Mouse (Mus musculus) stomach, postnatal 0 days (tissue): ENCODE measurements around the gene Gdpd3. TPM values are rescaled to one million over a fixed set of nuclear protein-coding genes. Genes with fewer than 3 reads are reported as not detected.

Experiments used
- ATAC-seq: fragments of 200-750 bp; cut with Nextera tagmentation; 2 replicates; pipeline ENCODE4 v1.8.0; 2017; ENCODE audit not compliant: low FRiP score, low TSS enrichment
- DNase-seq: peaks from one replicate; pipeline ENCODE4 v3.0.0-alpha.2; 2016; ENCODE audit warnings: low spot score
- H3K27ac ChIP-seq: fragments of 300-500 bp; sonication (generic); replicated peaks from 2 replicates; pipeline ENCODE4 v1.5.1; 2014; ENCODE audit warnings: mild to moderate bottlenecking, control low read depth
- H3K27me3 ChIP-seq: fragments of 300-500 bp; sonication (generic); 2 replicates; pipeline ENCODE4 v1.6.1; 2014; ENCODE audit warnings: low read length; ENCODE audit not compliant: control insufficient read depth, insufficient read depth
- H3K36me3 ChIP-seq: fragments of 300-500 bp; sonication (generic); 2 replicates; pipeline ENCODE4 v1.6.1; 2014; ENCODE audit warnings: low read length, mixed read lengths; ENCODE audit not compliant: control insufficient read depth, insufficient read depth
- H3K4me1 ChIP-seq: fragments of 300-500 bp; sonication (generic); replicated peaks from 2 replicates; pipeline ENCODE4 v1.6.1; 2014; ENCODE audit warnings: antibody characterized with exemption; ENCODE audit not compliant: control insufficient read depth, insufficient read depth
- H3K4me2 ChIP-seq: fragments of 300-500 bp; sonication (generic); replicated peaks from 2 replicates; pipeline ENCODE4 v1.6.1; 2014; ENCODE audit warnings: low read depth, mild to moderate bottlenecking, control low read depth, moderate library complexity
- H3K4me3 ChIP-seq: fragments of 300-500 bp; sonication (generic); 2 replicates; pipeline ENCODE4 v1.5.1; 2014; ENCODE audit warnings: low read depth, low read length, control low read depth
- H3K9ac ChIP-seq: fragments of 300-500 bp; sonication (generic); 2 replicates; pipeline ENCODE4 v1.6.1; 2014; ENCODE audit warnings: mild to moderate bottlenecking, low read length, control low read depth, mixed read lengths
- H3K9me3 ChIP-seq: fragments of 300-500 bp; sonication (generic); 2 replicates; pipeline ENCODE4 v1.6.1; 2016; ENCODE audit warnings: low read length; ENCODE audit not compliant: control insufficient read depth
- CTCF ChIP-seq: IDR thresholded peaks from 2 replicates; pipeline ENCODE4 v1.5.1; 2016; ENCODE audit warnings: antibody characterized with exemption, low read depth, mild to moderate bottlenecking, moderate library complexity
- EP300 ChIP-seq: optimal IDR thresholded peaks from 2 replicates; pipeline ENCODE3; 2016; ENCODE audit warnings: antibody characterized with exemption
- WGBS: fragments of 180-500 bp; shearing (Covaris S2); extraction: QIAGEN DNeasy Blood & Tissue Kit; methylation state at CpG from one replicate; pipeline ENCODE4 v1.1.7; 2014; 5-methylcytosine and 5-hydroxymethylcytosine counted together
- polyA plus RNA-seq: library from polyadenylated mRNA; unstranded; fragments of >200 nt; fragmentation: Nextera tagmentation; extraction: Ambion mirVana; gene quantifications from 2 replicates; pipeline ENCODE4 v1.2.1, GENCODE M21; 2015

Gdpd3 gene
- polyA plus RNA-seq, 1 experiment from 2014 or later: 51.3 TPM

DNA sequence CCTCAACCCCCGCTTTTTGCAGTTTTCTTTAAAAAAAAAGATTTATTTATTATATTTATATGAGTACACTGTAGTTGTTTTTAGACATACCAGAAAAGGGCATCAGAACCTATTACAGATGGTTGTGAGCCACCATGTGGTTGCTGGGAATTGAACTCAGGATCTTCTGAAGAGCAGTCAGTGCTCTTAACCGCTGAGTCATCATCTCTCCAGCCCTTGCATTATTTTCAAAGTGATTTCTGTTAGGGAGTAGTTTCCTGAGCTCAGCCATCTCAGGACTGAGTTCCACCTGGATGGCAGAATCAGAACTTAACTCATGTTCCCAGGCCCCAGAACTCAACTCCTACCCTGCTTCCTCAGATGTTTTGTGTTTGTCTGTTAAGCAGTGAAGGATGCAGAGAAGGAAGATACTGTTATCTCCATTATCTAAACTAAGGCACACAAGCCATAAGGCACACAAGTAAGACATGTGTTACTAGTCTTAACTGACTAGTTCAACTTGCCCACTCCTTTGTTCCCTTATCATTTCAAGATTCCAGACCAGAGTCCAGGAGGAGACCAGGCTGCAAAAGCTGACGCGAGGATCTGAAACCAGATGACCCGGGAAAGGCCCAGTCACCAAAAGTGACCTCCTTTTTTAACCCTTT is 43.7 kb downstream of the Gdpd3 start:
- Histone ChIP-seq H3K4me1 (0 out of 2 replicates have a peak, but pooled peaks cover 4% of the 10 kb centered on the region), H3K36me3 (no peaks in the 10 kb centered on the region), H3K9ac (no peak overlapping the region), H3K27me3 (no peaks in the 10 kb centered on the region), H3K9me3 (no peaks in the 10 kb centered on the region), H3K4me2 (no peak overlapping the region; the same call in 1 of the 2 replicates), H3K27ac (no peak overlapping the region), H3K4me3 (no peak overlapping the region)
- 40% methylated on average over 5 of the region's 5 CpGs for WGBS
- ATAC-seq (no peak), DNase-seq (no peak)
- TF ChIP-seq CTCF (no peak), EP300 (no peak)

DNA sequence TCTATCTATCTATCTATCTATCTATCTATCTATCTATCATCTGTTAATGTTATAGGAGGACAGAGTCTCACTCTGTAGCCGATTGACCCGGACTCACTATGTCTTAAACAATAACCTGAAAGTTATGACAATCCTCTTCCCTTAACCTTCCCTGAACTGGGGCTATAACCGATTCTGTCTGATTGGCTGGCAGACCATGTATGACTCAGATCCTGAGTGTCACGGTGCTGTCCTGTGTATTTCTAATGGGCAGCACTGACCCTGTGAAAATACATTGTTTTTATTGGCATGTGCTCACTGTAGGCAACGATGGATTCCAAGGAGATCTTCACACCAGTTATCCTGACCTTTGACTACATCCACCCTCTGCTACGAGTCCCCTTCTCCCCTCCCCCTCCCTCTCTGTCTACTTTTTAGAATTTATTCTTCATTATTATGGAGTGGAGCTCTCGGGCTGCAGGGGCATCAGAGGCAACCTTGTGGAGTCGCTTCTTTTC is 49.6 kb downstream of the Gdpd3 start:
- Histone ChIP-seq H3K9me3 (no peaks in the 10 kb centered on the region), H3K4me1 (no peaks in the 10 kb centered on the region), H3K4me3 (no peak overlapping the region), H3K27me3 (no peaks in the 10 kb centered on the region), H3K36me3 (no peaks in the 10 kb centered on the region), H3K27ac (no peak overlapping the region), H3K4me2 (no peak overlapping the region), H3K9ac (no peak overlapping the region)
- TF ChIP-seq EP300 (no peak), CTCF (no peak)
- 63% methylated on average over 8 of the region's 8 CpGs for WGBS
- DNase-seq (no peak), ATAC-seq (no peak)

DNA sequence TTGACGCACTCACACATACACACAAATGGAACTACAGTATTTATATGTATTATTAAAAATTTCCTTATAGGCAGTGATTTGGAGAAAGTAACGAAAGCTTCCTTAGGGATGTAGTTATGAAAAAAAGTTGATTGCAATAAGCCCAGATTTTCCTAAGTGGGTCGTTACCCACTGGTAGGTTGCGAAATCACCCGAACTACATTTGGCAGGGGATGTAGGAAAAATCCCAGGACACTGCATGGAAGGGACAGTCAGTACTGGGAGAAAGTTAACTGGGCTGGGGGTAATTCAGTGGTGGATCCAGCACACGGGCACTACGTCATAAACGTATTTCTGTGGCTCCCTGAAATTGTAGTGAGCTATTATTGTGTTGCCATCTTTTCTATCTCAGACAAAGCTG is 50.4 kb downstream of the Gdpd3 start:
- DNase-seq (no peak), ATAC-seq (no peak)
- Histone ChIP-seq H3K27ac (no peak overlapping the region), H3K9ac (no peak overlapping the region), H3K4me3 (no peak overlapping the region), H3K27me3 (no peaks in the 10 kb centered on the region), H3K4me1 (no peaks in the 10 kb centered on the region), H3K36me3 (no peaks in the 10 kb centered on the region), H3K9me3 (no peaks in the 10 kb centered on the region), H3K4me2 (no peak overlapping the region)
- 75% methylated on average over 8 of the region's 8 CpGs for WGBS
- TF ChIP-seq EP300 (no peak), CTCF (no peak)

DNA sequence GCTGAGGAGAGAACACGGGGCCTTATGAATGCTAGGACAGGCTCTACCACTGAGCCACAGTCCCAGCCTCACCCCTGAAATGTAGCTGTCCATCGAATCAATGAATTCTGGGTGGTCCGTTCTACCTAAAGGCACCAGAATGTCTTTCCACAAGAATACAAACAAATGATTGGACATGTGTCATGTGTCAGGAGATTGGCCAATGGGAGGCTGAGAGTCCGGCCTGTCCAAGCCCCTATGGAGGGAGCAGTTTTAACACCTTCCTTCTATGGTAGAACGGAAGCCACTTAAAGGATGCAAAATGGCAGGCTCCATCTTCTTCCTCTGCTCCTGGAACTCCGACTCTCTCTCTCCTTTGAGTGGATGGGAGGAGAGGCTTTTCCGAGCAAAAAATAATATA is 51.5 kb downstream of the Gdpd3 start:
- no peak overlapping the region for H3K9ac ChIP-seq
- no peak for ATAC-seq
- WGBS: 83% methylated on average over 7 of the region's 7 CpGs
- no peak overlapping the region for H3K4me3 ChIP-seq
- H3K4me2 ChIP-seq: no peak overlapping the region
- no peak for DNase-seq
- no peaks in the 10 kb centered on the region for H3K36me3 ChIP-seq
- no peaks in the 10 kb centered on the region for H3K4me1 ChIP-seq
- no peaks in the 10 kb centered on the region for H3K9me3 ChIP-seq
- TF ChIP-seq EP300 (no peak), CTCF (no peak)
- no peak overlapping the region for H3K27ac ChIP-seq
- H3K27me3 ChIP-seq: no peaks in the 10 kb centered on the region

DNA sequence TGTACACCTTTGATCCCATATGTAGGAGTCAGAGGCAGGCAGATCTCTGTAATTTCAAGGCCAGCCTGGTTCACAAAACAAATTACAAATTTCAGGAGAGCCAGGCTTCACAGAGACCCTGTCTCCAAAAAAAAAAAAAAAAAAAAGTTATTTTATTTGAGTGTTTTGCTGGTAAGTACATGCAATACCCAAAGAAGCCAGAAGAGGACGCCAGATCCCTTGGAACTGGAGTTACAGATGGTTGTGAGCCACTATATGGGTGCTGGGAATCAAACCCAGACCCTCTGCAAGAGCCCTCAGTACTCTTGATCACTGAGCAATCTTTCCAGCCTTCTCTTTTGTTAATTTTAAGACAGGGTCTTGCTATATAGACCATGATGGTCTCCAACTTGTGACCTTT is 52.7 kb downstream of the Gdpd3 start:
- H3K36me3 ChIP-seq: no peaks in the 10 kb centered on the region
- no peak overlapping the region for H3K27ac ChIP-seq
- no peak for DNase-seq
- WGBS: 23% methylated on average over 1 of the region's 1 CpGs
- H3K27me3 ChIP-seq: peaks cover 2% of the 10 kb centered on the region; the same call in 1 of the 2 replicates
- H3K9me3 ChIP-seq: no peaks in the 10 kb centered on the region
- H3K9ac ChIP-seq: no peak overlapping the region
- TF ChIP-seq EP300 (no peak), CTCF (peak; percentile 39)
- no peak for ATAC-seq
- no peak overlapping the region for H3K4me2 ChIP-seq
- no peak overlapping the region for H3K4me3 ChIP-seq
- no peaks in the 10 kb centered on the region for H3K4me1 ChIP-seq

DNA sequence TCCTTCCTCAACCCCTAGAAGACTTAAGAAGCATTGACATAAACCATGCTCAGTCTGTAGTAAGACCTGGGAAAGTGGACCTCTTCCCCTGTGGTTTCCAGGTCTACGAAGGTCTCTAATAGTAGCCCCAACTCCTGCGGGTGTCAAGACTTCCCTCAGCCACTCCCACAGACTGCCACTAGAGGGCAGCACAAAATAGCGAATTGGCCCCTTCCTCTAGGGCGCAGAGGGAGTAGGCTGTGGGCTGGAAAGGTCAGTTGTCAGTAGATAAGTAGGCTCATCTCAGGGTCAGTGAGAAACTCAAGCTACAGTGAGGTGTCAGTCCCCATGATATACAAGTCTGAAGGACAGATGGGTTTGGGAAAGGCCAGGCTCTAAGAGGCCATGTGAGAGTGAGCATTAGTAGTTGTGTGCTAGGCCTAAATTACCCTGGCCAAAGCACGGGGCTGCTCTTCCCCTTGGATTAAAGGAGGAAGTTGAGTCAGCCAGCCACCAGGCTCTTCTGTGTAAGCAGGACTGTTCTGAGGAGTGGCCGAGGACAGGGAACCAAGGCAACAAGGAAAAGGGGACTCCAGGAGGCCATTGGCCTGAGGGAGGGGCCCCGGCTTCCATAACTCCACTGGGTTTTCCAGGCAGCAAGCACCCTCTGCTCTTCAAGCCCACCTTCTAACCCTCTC is 55.8 kb downstream of the Gdpd3 start:
- WGBS: 27% methylated on average over 7 of the region's 7 CpGs
- H3K9me3 ChIP-seq: no peaks in the 10 kb centered on the region
- H3K4me1 ChIP-seq: no peaks in the 10 kb centered on the region
- no peak overlapping the region for H3K9ac ChIP-seq
- ATAC-seq (peak; percentile 45), DNase-seq (peak; percentile 74)
- H3K4me3 ChIP-seq: no peak overlapping the region
- H3K36me3 ChIP-seq: no peaks in the 10 kb centered on the region
- peaks cover 2% of the 10 kb centered on the region; the same call in 1 of the 2 replicates for H3K27me3 ChIP-seq
- H3K27ac ChIP-seq: no peak overlapping the region
- H3K4me2 ChIP-seq: no peak overlapping the region
- TF ChIP-seq EP300 (no peak), CTCF (peak; percentile 98)
